Mouse (Mus musculus): ENCODE results near the gene Rela. TPM values are rescaled to one million over a fixed set of nuclear protein-coding genes. Genes with fewer than 3 reads are reported as not detected.

The Rela gene
- polyA plus RNA-seq, 1 experiment from 2014 or later, result 30.6 TPM

DNA sequence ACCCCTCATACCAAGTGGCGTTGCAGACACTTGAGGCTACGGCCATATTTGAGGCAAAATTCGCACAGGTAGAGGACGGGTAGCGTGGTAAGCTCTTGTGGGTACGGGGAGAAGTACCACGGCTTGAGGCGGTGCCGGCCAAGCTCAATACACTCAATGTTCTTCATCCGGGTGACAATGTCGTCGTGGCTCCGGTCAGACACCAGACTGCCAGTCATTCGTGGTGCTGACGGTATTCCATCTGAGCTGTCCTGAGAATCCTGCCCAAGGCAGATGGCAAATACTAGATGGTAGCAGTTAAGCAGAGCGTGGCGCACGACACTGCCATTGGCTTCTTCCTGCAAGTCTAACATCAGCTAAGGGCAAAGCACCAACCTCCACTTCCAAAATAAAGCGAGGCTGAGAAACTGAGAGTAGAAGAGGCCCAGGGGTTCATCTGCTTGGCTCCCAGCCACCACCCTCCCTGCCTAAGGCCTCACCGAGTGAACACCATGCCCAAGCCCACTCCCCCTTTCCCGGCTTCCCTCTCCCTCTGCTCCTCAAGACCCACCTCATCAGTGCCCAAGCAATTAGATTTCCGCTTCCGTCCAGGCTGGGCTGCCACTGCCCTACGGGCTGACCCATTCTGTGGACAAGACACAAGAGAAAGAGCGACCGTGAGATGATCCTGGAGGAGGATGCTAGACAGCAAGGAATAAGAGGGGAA lies 29.4 kb upstream of the Rela start:
- no peak overlapping the region for H3K4me3 ChIP-seq (ENCODE audit: low read depth, low read length)
- ATAC-seq, result no peak
- H3K27me3 ChIP-seq (ENCODE audit: control insufficient read depth, insufficient read depth, low read depth, low read length), result no peaks in the 10 kb centered on the region
- peaks cover 44% of the 10 kb centered on the region for H3K36me3 ChIP-seq (ENCODE audit: control insufficient read depth, insufficient read depth, low read length)
- H3K9ac ChIP-seq (ENCODE audit: low read depth, low read length), result 0 out of 2 replicates have a peak overlapping the region, but pooled peaks have one; percentile 30
- H3K4me2 ChIP-seq (ENCODE audit: low read length), result peak overlapping the region; percentile 61; the same call in 1 of the 2 replicates
- H3K4me1 ChIP-seq (ENCODE audit: control insufficient read depth, insufficient read depth, low read length), result peaks cover 28% of the 10 kb centered on the region
- WGBS, result 93% methylated on average over 26 of the region's 26 CpGs
- H3K27ac ChIP-seq (ENCODE audit: low read length), result no peak overlapping the region
- H3K9me3 ChIP-seq (replicated peaks; ENCODE audit: control insufficient read depth, low read length, poor library complexity, severe bottlenecking), result no peaks in the 10 kb centered on the region

DNA sequence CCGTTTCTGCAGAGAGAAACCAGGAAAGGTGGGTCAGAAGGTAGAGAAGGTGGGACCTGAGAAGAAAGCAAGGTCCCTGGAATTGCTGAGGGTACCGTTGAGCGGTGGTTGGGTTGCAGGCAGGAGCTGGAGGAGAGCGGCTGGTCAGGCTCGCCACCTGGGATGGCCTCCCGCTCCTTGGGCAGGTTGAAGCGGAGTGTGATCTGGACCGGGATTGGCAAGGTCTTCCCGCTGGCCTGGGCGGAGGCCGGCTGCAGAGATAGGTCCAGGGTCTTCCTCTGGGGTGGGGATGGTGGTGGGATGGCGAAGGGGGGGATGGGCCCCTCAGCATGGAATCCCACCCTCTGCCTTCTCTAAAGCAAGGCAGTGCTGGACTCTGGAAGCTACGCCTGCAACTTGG lies 28.6 kb upstream of the Rela start:
- peak overlapping the region; percentile 69 for H3K4me3 ChIP-seq (ENCODE audit: low read depth, low read length)
- 97% methylated on average over 13 of the region's 13 CpGs for WGBS
- peaks cover 35% of the 10 kb centered on the region for H3K36me3 ChIP-seq (ENCODE audit: control insufficient read depth, insufficient read depth, low read length)
- H3K9me3 ChIP-seq (replicated peaks; ENCODE audit: control insufficient read depth, low read length, poor library complexity, severe bottlenecking), result no peaks in the 10 kb centered on the region
- peaks cover 22% of the 10 kb centered on the region for H3K4me1 ChIP-seq (ENCODE audit: control insufficient read depth, insufficient read depth, low read length)
- peak overlapping the region; percentile 61 for H3K4me2 ChIP-seq (ENCODE audit: low read length)
- H3K9ac ChIP-seq (ENCODE audit: low read depth, low read length), result peak overlapping the region; percentile 87; the same call in 1 of the 2 replicates
- no peak; the same call in 1 of the 2 replicates for ATAC-seq
- peak overlapping the region; percentile 99; the same call in 1 of the 2 replicates for H3K27ac ChIP-seq (ENCODE audit: low read length)
- H3K27me3 ChIP-seq (ENCODE audit: control insufficient read depth, insufficient read depth, low read depth, low read length), result no peaks in the 10 kb centered on the region

DNA sequence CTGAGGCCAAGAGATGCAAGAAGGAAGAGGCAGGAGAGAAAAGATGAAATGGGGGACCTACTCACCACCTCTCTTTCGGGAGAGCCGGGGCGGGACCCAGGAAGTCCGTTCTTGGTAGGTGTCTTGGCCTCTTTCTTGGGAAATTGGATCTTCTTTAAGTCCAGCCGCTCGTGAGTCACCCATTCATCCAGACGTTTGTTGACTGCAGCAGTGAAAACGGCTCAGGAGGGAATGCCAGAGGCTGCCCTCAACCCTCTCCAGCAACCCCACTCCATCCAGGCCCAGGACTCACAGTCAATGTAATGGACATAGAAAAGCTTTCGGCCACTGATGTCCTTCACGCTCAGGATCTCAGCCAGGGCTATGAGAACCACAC lies 28.1 kb upstream of the Rela start:
- Histone ChIP-seq H3K4me1 (ENCODE audit: control insufficient read depth, insufficient read depth, low read length) (peaks cover 22% of the 10 kb centered on the region), H3K9me3 (replicated peaks; ENCODE audit: control insufficient read depth, low read length, poor library complexity, severe bottlenecking) (no peaks in the 10 kb centered on the region), H3K27ac (ENCODE audit: low read length) (peak overlapping the region; percentile 99), H3K9ac (ENCODE audit: low read depth, low read length) (peak overlapping the region; percentile 87), H3K4me2 (ENCODE audit: low read length) (peak overlapping the region; percentile 61), H3K4me3 (ENCODE audit: low read depth, low read length) (peak overlapping the region; percentile 69), H3K27me3 (ENCODE audit: control insufficient read depth, insufficient read depth, low read depth, low read length) (no peaks in the 10 kb centered on the region), H3K36me3 (ENCODE audit: control insufficient read depth, insufficient read depth, low read length) (peaks cover 32% of the 10 kb centered on the region)
- ATAC-seq, result no peak
- 58% methylated on average over 10 of the region's 10 CpGs for WGBS

DNA sequence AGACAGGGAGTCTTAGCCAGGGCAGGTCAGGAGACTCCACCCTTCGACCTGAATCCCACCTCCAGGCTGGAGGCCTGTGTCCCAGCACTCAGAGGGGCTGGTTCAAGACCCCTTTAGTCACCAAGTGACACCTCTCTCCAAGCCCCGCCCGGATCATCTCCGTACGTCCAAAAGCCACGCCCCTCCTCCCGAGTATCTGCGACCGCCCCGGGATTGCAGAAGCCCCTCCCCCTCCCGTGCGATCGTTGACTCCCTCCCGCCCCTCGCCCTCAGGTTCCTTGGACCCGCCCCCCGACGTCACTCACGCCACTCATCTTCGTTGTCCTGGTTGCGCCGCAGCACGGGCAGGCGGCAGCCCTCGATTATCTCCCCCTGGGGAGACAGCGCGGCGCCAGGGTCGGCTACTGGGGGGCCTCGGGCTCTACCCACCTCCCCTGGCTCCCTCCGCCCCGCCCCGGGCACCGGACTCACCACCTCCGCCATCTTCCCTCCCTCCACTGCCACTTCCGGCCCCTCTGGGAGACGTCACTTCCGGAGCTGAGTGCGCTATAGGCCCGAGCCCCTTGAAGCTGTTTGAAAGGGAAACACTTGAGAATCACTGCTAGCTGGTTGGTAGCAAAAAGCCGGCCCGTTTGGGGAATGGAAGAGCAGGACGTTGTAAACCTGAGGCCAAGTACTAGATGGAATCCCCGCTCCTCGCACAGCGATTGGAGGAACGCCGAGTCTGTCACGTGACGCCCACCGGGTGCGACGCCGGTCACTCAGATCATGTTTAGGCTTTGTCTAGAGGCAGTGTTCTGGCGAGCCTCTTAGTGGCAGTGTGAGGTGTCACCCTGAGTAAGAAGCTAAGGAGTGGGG lies 27.5 kb upstream of the Rela start, which contains the start of gene Kat5:
Gene Kat5, minus strand, starts transcription at position 691 of the 858 bp plus-strand sequence.
- peak within 1 kb of the TSS; percentile 69 for H3K4me3 ChIP-seq (ENCODE audit: low read depth, low read length)
- WGBS, result under 1% methylated on average over 54 of the region's 55 CpGs
- ATAC-seq, result peak; percentile 94

DNA sequence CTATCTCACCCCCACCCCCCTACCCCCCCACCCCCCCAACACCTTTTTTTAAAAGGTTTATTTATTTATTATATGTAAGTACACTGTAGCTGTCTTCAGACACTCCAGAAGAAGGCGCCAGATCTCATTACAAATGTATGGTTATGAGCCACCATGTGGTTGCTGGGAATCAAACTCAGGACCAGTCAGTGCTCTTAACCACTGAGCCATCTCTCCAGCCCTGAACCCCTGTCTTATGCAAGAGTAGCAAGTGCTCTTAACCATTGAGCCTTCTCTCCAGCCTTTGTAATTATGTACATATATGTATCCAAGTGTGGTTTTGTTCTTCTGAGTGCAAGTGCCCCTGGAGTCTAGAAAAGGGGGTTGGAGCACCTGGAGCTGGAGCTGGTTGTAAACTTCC lies 25.3 kb upstream of the Rela start:
- 95% methylated on average over 1 of the region's 1 CpGs for WGBS
- Histone ChIP-seq H3K9ac (ENCODE audit: low read depth, low read length) (no peak overlapping the region), H3K27me3 (ENCODE audit: control insufficient read depth, insufficient read depth, low read depth, low read length) (no peaks in the 10 kb centered on the region), H3K4me1 (ENCODE audit: control insufficient read depth, insufficient read depth, low read length) (peaks cover 22% of the 10 kb centered on the region), H3K36me3 (ENCODE audit: control insufficient read depth, insufficient read depth, low read length) (peaks cover 13% of the 10 kb centered on the region), H3K27ac (ENCODE audit: low read length) (no peak overlapping the region), H3K9me3 (replicated peaks; ENCODE audit: control insufficient read depth, low read length, poor library complexity, severe bottlenecking) (no peaks in the 10 kb centered on the region), H3K4me3 (ENCODE audit: low read depth, low read length) (no peak overlapping the region), H3K4me2 (ENCODE audit: low read length) (no peak overlapping the region)
- ATAC-seq, result no peak

More for the DNA sequence above, 27.5 kb upstream of the Rela start, which contains the start of gene Kat5:
- Histone ChIP-seq H3K4me1 (ENCODE audit: control insufficient read depth, insufficient read depth, low read length) (peaks cover 22% of the 10 kb centered on the region), H3K9ac (ENCODE audit: low read depth, low read length) (peak within 1 kb of the TSS; percentile 87), H3K9me3 (replicated peaks; ENCODE audit: control insufficient read depth, low read length, poor library complexity, severe bottlenecking) (no peaks in the 10 kb centered on the region), H3K4me2 (ENCODE audit: low read length) (peak within 1 kb of the TSS; percentile 61), H3K27me3 (ENCODE audit: control insufficient read depth, insufficient read depth, low read depth, low read length) (no peaks in the 10 kb centered on the region), H3K36me3 (ENCODE audit: control insufficient read depth, insufficient read depth, low read length) (peaks cover 27% of the 10 kb centered on the region), H3K27ac (ENCODE audit: low read length) (peak within 1 kb of the TSS; percentile 99)

DNA sequence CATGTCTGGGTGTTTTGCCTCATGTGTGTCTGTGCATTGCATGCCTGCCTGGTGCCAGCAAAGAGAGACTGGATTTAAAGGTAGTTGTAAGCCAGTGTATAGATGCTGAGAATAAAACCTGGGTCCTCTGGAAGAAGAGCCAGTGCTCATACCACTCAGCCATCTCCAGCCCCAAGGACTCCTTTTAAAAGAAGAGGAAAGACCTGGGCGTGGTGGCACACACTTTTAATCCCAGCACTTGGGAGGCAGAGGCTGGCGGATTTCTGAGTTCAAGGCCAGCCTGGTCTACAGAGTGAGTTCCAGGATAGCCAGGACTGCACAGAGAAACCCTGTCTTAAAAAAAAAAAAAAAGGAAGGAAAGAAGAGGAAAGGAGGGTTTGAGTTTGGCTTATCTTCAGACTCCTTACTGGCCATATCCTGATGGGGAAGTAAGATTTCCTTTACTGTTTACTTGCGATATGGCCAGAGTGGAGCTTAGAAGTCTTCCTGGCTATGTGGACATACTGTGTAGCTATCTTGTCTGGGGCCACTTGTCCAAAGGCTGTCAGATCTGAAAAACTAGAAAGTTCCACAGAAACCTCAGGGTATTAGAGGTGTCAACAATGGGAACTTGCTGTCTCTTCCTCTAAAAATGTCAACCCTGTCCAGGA lies 24.4 kb upstream of the Rela start:
- peaks cover 22% of the 10 kb centered on the region for H3K4me1 ChIP-seq (ENCODE audit: control insufficient read depth, insufficient read depth, low read length)
- WGBS, result 75% methylated on average over 3 of the region's 3 CpGs
- H3K9me3 ChIP-seq (replicated peaks; ENCODE audit: control insufficient read depth, low read length, poor library complexity, severe bottlenecking), result no peaks in the 10 kb centered on the region
- H3K27ac ChIP-seq (ENCODE audit: low read length), result no peak overlapping the region
- H3K4me3 ChIP-seq (ENCODE audit: low read depth, low read length), result no peak overlapping the region
- peaks cover 8% of the 10 kb centered on the region; the same call in 1 of the 2 replicates for H3K36me3 ChIP-seq (ENCODE audit: control insufficient read depth, insufficient read depth, low read length)
- H3K4me2 ChIP-seq (ENCODE audit: low read length), result no peak overlapping the region
- no peak for ATAC-seq
- H3K9ac ChIP-seq (ENCODE audit: low read depth, low read length), result no peak overlapping the region
- no peaks in the 10 kb centered on the region for H3K27me3 ChIP-seq (ENCODE audit: control insufficient read depth, insufficient read depth, low read depth, low read length)

DNA sequence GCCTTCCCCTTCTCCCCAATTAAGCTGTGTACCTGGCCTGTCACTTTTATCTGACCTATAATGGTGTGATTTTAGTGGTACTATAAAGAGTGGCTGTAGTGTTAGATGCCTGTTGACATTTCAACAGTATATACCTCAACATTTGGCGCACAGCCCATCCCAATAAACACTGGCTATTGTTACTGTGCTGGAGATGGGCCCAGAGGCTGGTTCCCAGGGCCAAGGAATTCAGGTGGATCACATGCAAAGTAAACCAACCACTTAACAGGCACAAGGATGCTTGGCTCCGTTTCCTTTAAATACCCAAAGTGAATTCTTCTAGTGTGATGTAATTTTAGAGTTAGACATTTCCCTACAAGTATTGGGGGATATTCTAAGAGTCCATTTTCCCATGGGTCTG lies 22.3 kb upstream of the Rela start:
- WGBS, result 70% methylated on average over 2 of the region's 2 CpGs
- H3K4me2 ChIP-seq (ENCODE audit: low read length), result no peak overlapping the region
- H3K4me1 ChIP-seq (ENCODE audit: control insufficient read depth, insufficient read depth, low read length), result peaks cover 9% of the 10 kb centered on the region
- no peak overlapping the region for H3K4me3 ChIP-seq (ENCODE audit: low read depth, low read length)
- no peaks in the 10 kb centered on the region for H3K36me3 ChIP-seq (ENCODE audit: control insufficient read depth, insufficient read depth, low read length)
- no peak overlapping the region for H3K27ac ChIP-seq (ENCODE audit: low read length)
- H3K9ac ChIP-seq (ENCODE audit: low read depth, low read length), result no peak overlapping the region
- H3K9me3 ChIP-seq (replicated peaks; ENCODE audit: control insufficient read depth, low read length, poor library complexity, severe bottlenecking), result no peaks in the 10 kb centered on the region
- no peak for ATAC-seq
- H3K27me3 ChIP-seq (ENCODE audit: control insufficient read depth, insufficient read depth, low read depth, low read length), result no peaks in the 10 kb centered on the region

DNA sequence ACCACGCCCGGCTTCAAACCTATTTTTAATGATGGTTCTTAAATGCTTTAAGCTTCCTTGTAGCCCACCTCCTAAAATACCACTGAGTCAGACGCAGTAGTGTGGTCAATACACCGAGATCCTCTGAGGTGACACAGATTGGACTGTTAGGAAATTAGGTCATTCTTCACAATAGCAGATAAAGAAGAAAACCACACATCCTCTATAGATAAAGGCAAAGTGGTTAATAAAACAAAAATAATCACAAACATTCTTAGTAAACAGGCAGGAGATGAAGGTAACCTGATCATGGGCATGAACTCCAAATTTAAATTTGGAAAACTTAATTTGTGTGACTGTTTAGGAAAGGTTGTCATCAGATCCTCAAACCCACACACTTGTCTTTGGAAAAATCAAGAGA lies 17.3 kb upstream of the Rela start:
- no peak overlapping the region for H3K9ac ChIP-seq (ENCODE audit: low read depth, low read length)

More for the DNA sequence above, 17.3 kb upstream of the Rela start:
- H3K4me2 ChIP-seq (ENCODE audit: low read length), result no peak overlapping the region
- H3K4me1 ChIP-seq (ENCODE audit: control insufficient read depth, insufficient read depth, low read length), result no peaks in the 10 kb centered on the region
- 85% methylated on average over 4 of the region's 4 CpGs for WGBS
- H3K36me3 ChIP-seq (ENCODE audit: control insufficient read depth, insufficient read depth, low read length), result no peaks in the 10 kb centered on the region
- H3K4me3 ChIP-seq (ENCODE audit: low read depth, low read length), result no peak overlapping the region
- H3K9me3 ChIP-seq (replicated peaks; ENCODE audit: control insufficient read depth, low read length, poor library complexity, severe bottlenecking), result no peaks in the 10 kb centered on the region
- ATAC-seq, result no peak
- no peaks in the 10 kb centered on the region; the same call in 1 of the 2 replicates for H3K27me3 ChIP-seq (ENCODE audit: control insufficient read depth, insufficient read depth, low read depth, low read length)
- H3K27ac ChIP-seq (ENCODE audit: low read length), result no peak overlapping the region

All from midbrain, embryonic 16.5 days (tissue).